Mouse (Mus musculus) central nervous system, embryonic 11.5 days (tissue): Measurements from ENCODE around the gene Brsk2. TPM values are rescaled to one million over a fixed set of nuclear protein-coding genes. Genes with fewer than 3 reads are reported as not detected.

Experiments
- polyA plus RNA-seq: library from polyadenylated mRNA; depleted of rRNA; stranded (reverse); fragments of >200 nt; gene quantifications from 2 replicates; pipeline ENCODE4 v1.2.3, GENCODE M21; 2012; rRNA removed

Brsk2 gene
- polyA plus RNA-seq: 58.5 and 70.7 TPM in 2 replicates

DNA sequence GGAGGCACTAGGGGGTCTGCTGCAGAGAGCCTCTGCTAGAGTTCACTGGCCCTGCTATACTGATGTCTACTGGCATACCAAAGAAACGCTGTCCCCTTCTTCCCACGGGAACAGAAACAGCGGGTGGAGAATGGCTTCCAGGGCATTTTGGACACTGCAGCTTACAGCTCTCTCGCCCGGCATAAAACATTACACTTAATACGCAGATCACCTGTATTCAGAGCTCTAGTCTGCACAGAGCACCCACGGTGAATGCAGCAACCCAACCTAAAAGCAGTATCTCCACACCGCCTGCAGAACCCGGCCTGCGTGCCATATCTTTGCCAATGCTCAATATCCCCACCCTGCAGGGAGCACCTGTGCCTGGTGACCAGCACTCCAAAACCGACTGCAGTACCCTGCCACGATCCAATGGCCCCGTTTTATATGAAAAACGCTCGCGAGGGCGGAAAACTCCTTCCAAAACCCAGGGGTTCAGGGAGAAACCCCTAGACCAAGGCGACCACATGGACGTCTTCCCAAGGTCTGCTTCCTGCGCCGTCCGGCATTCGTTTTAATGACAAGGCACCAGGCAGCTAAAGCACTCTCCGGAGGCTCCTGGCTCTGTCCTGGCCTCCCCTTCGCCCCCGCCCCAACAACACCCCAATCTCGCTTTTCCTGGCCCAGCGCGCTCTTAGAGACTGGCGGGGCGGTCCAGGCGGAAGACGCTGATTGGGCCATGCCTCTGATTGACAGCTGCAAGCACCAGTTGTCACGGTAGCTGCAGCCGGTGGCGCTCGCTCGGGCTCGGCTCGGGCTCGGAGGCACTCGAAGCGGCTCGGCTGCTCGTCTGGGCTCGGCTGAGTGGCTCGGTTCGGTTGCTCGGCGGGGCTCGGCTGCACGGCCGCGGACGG, at the start of gene Brsk2:
Gene Brsk2 (plus strand): TSS at position 846 of the 893 bp plus-strand sequence.

DNA sequence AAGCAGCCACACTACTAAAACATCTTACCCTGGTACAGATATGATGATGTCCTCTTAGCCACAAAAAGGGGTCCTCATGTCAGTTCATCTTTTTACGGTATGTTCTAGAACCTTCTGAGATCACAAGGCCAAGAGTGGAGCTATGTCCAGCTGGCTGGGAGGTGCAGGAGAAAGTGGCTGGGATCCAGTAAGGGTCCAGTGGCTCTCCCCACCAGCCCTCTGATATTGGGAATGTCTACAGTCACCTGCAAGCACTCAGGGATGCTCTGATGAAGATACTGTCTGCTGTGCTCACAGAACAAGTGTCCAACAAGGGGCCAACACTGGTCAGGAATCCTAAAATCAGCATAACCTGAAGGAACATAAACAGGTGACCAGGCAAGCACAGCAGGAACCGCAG, 31.1 kb upstream of the Brsk2 start, which contains the start of gene Tollip:
Gene Tollip (minus strand): TSS at position 101 of the 400 bp plus-strand sequence.

Other genes with a start within 250 kb of the Brsk2 start
- not detected in 2 replicates for gene Muc5ac, start 160.8 kb upstream of the Brsk2 start, polyA plus RNA-seq
- under 0.01 TPM in 1 of 2 replicates, not detected in the other for gene Muc5b, start 110.7 kb upstream of the Brsk2 start, polyA plus RNA-seq
- 29.8 and 46.7 TPM in 2 replicates for gene Tollip, start 31.2 kb upstream of the Brsk2 start, polyA plus RNA-seq
- gene Mob2, start 111.3 kb downstream of the Brsk2 start, polyA plus RNA-seq: 42.3 and 43.3 TPM in 2 replicates
- 17.3 and 17.4 TPM in 2 replicates for gene Dusp8, start 146.1 kb downstream of the Brsk2 start, polyA plus RNA-seq
- not detected in 2 replicates for gene Gm45618, start 171.0 kb downstream of the Brsk2 start, polyA plus RNA-seq
- not detected in 2 replicates for gene Gm39115, start 186.3 kb downstream of the Brsk2 start, polyA plus RNA-seq
- not detected in 2 replicates for gene Gm45337, start 194.9 kb downstream of the Brsk2 start, polyA plus RNA-seq
- not detected in 2 replicates for gene Gm29735, start 207.4 kb downstream of the Brsk2 start, polyA plus RNA-seq
- not detected in 2 replicates for gene Gm4553, start 216.0 kb downstream of the Brsk2 start, polyA plus RNA-seq
- not detected in 2 replicates for gene Krtap5-2, start 226.3 kb downstream of the Brsk2 start, polyA plus RNA-seq
- not detected in 2 replicates for gene Gm10153, start 240.6 kb downstream of the Brsk2 start, polyA plus RNA-seq